Mouse (Mus musculus) ZHBTc4 (cell line): ENCODE data around the gene Prpf40a.
A peak's percentile ranks its signal among the peaks of the same experiment; 100 is the strongest.

Experiments used
- DNase-seq: peaks from one replicate; pipeline ENCODE4 v3.0.0-alpha.2; 2011; ENCODE audit warnings: low read depth, low spot score

The Prpf40a gene

GRCm38 (mm10) chr2:53190684-53191511 lies at the start of gene Prpf40a:
Prpf40a (minus strand) TSS chr2:53191284.
- DNase-seq: peak; percentile 99

GRCm38 (mm10) chr2:53222242-53222641 lies 31.2 kb upstream of the Prpf40a start:
- no peak for DNase-seq

GRCm38 (mm10) chr2:53213493-53213892 lies 22.4 kb upstream of the Prpf40a start:
- no peak for DNase-seq

- no peak for DNase-seq
Observed at GRCm38 (mm10) chr2:53206749-53207148, 15.7 kb upstream of the Prpf40a start.

- DNase-seq: no peak
Observed at GRCm38 (mm10) chr2:53204373-53205274, 13.5 kb upstream of the Prpf40a start.

- no peak for DNase-seq
Observed at GRCm38 (mm10) chr2:53200164-53200885, 9.2 kb upstream of the Prpf40a start.

GRCm38 (mm10) chr2:53199203-53199602 lies 8.1 kb upstream of the Prpf40a start:
- no peak for DNase-seq

GRCm38 (mm10) chr2:53196431-53196830 lies 5.3 kb upstream of the Prpf40a start:
- peak; percentile 63 for DNase-seq

GRCm38 (mm10) chr2:53192386-53192785 lies 1.3 kb upstream of the Prpf40a start:
- DNase-seq: peak; percentile 64

GRCm38 (mm10) chr2:53191523-53192220 lies 588 bp upstream of the Prpf40a start, which contains the start of gene Arl6ip6:
Arl6ip6 (plus strand) TSS chr2:53191726.
- DNase-seq: peak; percentile 97

- DNase-seq: peak; percentile 64
Observed at GRCm38 (mm10) chr2:53189811-53190210, 1.3 kb downstream of the Prpf40a start.

- DNase-seq: no peak
Observed at GRCm38 (mm10) chr2:53179876-53180275, 11.2 kb downstream of the Prpf40a start.

GRCm38 (mm10) chr2:53178966-53179365 lies 12.1 kb downstream of the Prpf40a start:
- DNase-seq: no peak

GRCm38 (mm10) chr2:53173966-53174365 lies 17.1 kb downstream of the Prpf40a start:
- DNase-seq: no peak

- DNase-seq: no peak
Observed at GRCm38 (mm10) chr2:53146852-53147251, 44.2 kb downstream of the Prpf40a start.

- DNase-seq: no peak
Observed at GRCm38 (mm10) chr2:53131567-53131966, 59.5 kb downstream of the Prpf40a start.

- no peak for DNase-seq
Observed at GRCm38 (mm10) chr2:53129070-53129469, 62.0 kb downstream of the Prpf40a start.

- peak; percentile 50 for DNase-seq
Observed at GRCm38 (mm10) chr2:53125998-53126397, 65.1 kb downstream of the Prpf40a start.

- DNase-seq: peak; percentile 72
Observed at GRCm38 (mm10) chr2:53121797-53122196, 69.3 kb downstream of the Prpf40a start.

- DNase-seq: peak; percentile 72
Observed at GRCm38 (mm10) chr2:53108547-53108946, 82.5 kb downstream of the Prpf40a start.

- no peak for DNase-seq
Observed at GRCm38 (mm10) chr2:53106472-53106871, 84.6 kb downstream of the Prpf40a start.
